Mouse (Mus musculus): ENCODE results near the gene Sohlh1. TPM values are rescaled to one million over a fixed set of nuclear protein-coding genes. Genes with fewer than 3 reads are reported as not detected.
"Not testable (repeated sequence)": the region's sequence is repeated elsewhere in the genome, so short reads cannot be mapped to it uniquely, and the experiment has no call there.

The Sohlh1 gene
- polyA plus RNA-seq, 1 experiment from 2014 or later: not detected

DNA sequence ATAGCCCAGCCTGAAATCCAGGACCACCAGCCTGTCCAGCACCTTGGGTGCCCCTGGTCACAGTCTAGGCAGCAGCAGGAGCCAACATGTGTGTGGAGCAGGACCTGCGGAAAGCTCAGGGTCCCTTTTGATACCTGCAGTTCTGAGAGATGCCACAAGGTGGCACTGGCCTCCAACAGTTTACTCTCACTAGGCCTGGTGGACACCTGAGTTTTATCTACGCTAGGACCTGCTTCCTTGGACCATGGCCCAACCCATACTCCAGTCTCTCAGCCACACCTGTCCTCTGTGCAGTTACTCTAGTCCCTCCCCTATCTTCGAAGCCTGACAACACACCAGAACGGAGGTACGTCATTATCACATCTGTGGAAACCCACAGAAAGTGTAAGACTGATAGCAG is 10.8 kb downstream of the Sohlh1 start:
- no peaks in the 10 kb centered on the region for H3K4me1 ChIP-seq (ENCODE audit: control insufficient read depth, insufficient read depth, low read length)
- ATAC-seq (replicated peaks; ENCODE audit: insufficient number of reproducible peaks, low FRiP score, low TSS enrichment, low read depth): no peak
- WGBS: 55% methylated on average over 5 of the region's 5 CpGs

GRCm38 (mm10) chr2:25830786-25831185 is 16.3 kb downstream of the Sohlh1 start:
- Histone ChIP-seq H3K4me2 (ENCODE audit: low read depth, low read length) (no peak overlapping the region), H3K9ac (replicated peaks; ENCODE audit: low read length) (no peak overlapping the region), H3K27ac (replicated peaks; ENCODE audit: low read depth, low read length) (no peak overlapping the region), H3K4me1 (ENCODE audit: control insufficient read depth, insufficient read depth, low read length) (no peaks in the 10 kb centered on the region), H3K9me3 (replicated peaks; ENCODE audit: control insufficient read depth, low read length) (no peaks in the 10 kb centered on the region), H3K4me3 (ENCODE audit: low read depth, low read length) (no peak overlapping the region), H3K27me3 (ENCODE audit: control insufficient read depth, insufficient read depth, low read length) (no peaks in the 10 kb centered on the region), H3K36me3 (replicated peaks; ENCODE audit: control insufficient read depth, insufficient read depth, low read depth, low read length) (no peaks in the 10 kb centered on the region)
- DNase-seq (ENCODE audit: low spot score): no peak
- ATAC-seq (replicated peaks; ENCODE audit: insufficient number of reproducible peaks, low FRiP score, low TSS enrichment, low read depth): no peak
- WGBS: 90% methylated on average over 3 of the region's 3 CpGs

More for the DNA sequence above, 10.8 kb downstream of the Sohlh1 start:
- Histone ChIP-seq H3K4me3 (ENCODE audit: low read depth, low read length) (no peak overlapping the region), H3K9ac (replicated peaks; ENCODE audit: low read length) (no peak overlapping the region), H3K27ac (replicated peaks; ENCODE audit: low read depth, low read length) (no peak overlapping the region), H3K9me3 (replicated peaks; ENCODE audit: control insufficient read depth, low read length) (no peaks in the 10 kb centered on the region), H3K4me2 (ENCODE audit: low read depth, low read length) (no peak overlapping the region), H3K27me3 (ENCODE audit: control insufficient read depth, insufficient read depth, low read length) (no peaks in the 10 kb centered on the region), H3K36me3 (replicated peaks; ENCODE audit: control insufficient read depth, insufficient read depth, low read depth, low read length) (no peaks in the 10 kb centered on the region)
- peak; percentile 79 for DNase-seq (ENCODE audit: low spot score)

DNA sequence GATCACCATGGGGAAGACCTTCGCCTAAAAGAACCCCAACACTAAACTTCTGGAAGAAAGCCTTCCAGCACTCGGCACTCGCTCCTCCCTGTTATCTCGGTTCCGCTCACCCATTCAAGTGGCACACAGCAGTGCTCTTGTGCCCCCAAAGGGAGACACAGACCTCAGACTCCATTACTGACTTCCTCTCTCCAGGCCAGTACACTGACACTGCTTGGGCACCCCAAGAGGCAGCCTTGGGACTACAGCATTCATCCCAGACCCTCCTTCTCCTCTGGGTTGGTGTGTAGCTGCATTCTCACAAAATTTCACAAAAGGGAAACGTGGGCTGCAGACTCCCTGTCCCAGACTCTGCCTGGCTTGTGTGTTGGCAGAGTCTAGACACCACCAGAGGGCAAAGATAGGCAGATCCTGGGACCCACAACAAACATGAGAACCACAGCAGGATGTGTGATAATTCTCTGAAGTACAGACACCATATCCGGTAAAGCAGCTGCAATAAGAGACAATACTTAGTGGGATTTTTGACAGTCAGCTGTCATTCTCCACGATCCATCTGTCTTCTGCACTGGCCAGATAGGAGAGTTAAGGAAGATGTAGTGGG is 18.6 kb downstream of the Sohlh1 start:
- WGBS: 74% methylated on average over 8 of the region's 8 CpGs
- Histone ChIP-seq H3K27ac (replicated peaks; ENCODE audit: low read depth, low read length) (no peak overlapping the region), H3K4me2 (ENCODE audit: low read depth, low read length) (no peak overlapping the region), H3K4me3 (ENCODE audit: low read depth, low read length) (no peak overlapping the region), H3K27me3 (ENCODE audit: control insufficient read depth, insufficient read depth, low read length) (no peaks in the 10 kb centered on the region), H3K4me1 (ENCODE audit: control insufficient read depth, insufficient read depth, low read length) (no peaks in the 10 kb centered on the region), H3K36me3 (replicated peaks; ENCODE audit: control insufficient read depth, insufficient read depth, low read depth, low read length) (no peaks in the 10 kb centered on the region), H3K9me3 (replicated peaks; ENCODE audit: control insufficient read depth, low read length) (no peaks in the 10 kb centered on the region), H3K9ac (replicated peaks; ENCODE audit: low read length) (no peak overlapping the region)
- DNase-seq (ENCODE audit: low spot score): no peak
- no peak for ATAC-seq (replicated peaks; ENCODE audit: insufficient number of reproducible peaks, low FRiP score, low TSS enrichment, low read depth)

DNA sequence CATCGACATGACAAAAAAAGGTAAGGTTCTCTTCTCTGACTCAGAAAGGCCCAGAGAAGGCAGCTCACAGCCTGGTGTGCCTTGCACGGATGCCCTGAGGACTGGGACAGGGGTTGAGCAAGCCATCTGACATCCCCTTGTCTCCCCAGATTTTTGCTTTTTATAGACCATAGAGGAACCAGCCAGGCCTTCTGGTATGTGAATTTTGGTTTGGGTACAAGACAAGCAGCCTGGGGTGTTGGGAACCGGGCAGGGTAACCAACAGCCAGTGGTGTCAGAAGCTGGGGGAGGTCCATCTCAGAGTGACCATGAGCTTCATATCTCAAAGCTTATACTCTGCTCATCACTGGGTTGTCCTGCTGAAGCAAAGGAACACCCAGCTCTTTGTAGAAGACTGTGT is 22.3 kb downstream of the Sohlh1 start:
- H3K27me3 ChIP-seq (ENCODE audit: control insufficient read depth, insufficient read depth, low read length): no peaks in the 10 kb centered on the region
- no peak overlapping the region for H3K9ac ChIP-seq (replicated peaks; ENCODE audit: low read length)
- no peaks in the 10 kb centered on the region for H3K36me3 ChIP-seq (replicated peaks; ENCODE audit: control insufficient read depth, insufficient read depth, low read depth, low read length)
- ATAC-seq (replicated peaks; ENCODE audit: insufficient number of reproducible peaks, low FRiP score, low TSS enrichment, low read depth): no peak
- no peak overlapping the region for H3K4me2 ChIP-seq (ENCODE audit: low read depth, low read length)
- H3K4me1 ChIP-seq (ENCODE audit: control insufficient read depth, insufficient read depth, low read length): no peaks in the 10 kb centered on the region
- no peak for DNase-seq (ENCODE audit: low spot score)
- H3K27ac ChIP-seq (replicated peaks; ENCODE audit: low read depth, low read length): no peak overlapping the region
- no peaks in the 10 kb centered on the region for H3K9me3 ChIP-seq (replicated peaks; ENCODE audit: control insufficient read depth, low read length)
- H3K4me3 ChIP-seq (ENCODE audit: low read depth, low read length): no peak overlapping the region
- 85% methylated on average over 3 of the region's 3 CpGs for WGBS

GRCm38 (mm10) chr2:25822806-25823205 is 24.2 kb downstream of the Sohlh1 start, which contains the start of gene Lcn9:
Gene Lcn9, plus strand, starts transcription at chr2:25823153.
- Histone ChIP-seq H3K4me1 (ENCODE audit: control insufficient read depth, insufficient read depth, low read length) (no peaks in the 10 kb centered on the region), H3K4me2 (ENCODE audit: low read depth, low read length) (no peak within 1 kb of the TSS), H3K27ac (replicated peaks; ENCODE audit: low read depth, low read length) (no peak within 1 kb of the TSS), H3K36me3 (replicated peaks; ENCODE audit: control insufficient read depth, insufficient read depth, low read depth, low read length) (no peaks in the 10 kb centered on the region), H3K9me3 (replicated peaks; ENCODE audit: control insufficient read depth, low read length) (no peaks in the 10 kb centered on the region), H3K4me3 (ENCODE audit: low read depth, low read length) (no peak within 1 kb of the TSS), H3K27me3 (ENCODE audit: control insufficient read depth, insufficient read depth, low read length) (no peaks in the 10 kb centered on the region), H3K9ac (replicated peaks; ENCODE audit: low read length) (no peak within 1 kb of the TSS)
- DNase-seq (ENCODE audit: low spot score): no peak
- ATAC-seq (replicated peaks; ENCODE audit: insufficient number of reproducible peaks, low FRiP score, low TSS enrichment, low read depth): no peak
- WGBS: 77% methylated on average over 1 of the region's 1 CpGs

- 70% methylated on average over 1 of the region's 1 CpGs for WGBS
- not testable (repeated sequence) for ATAC-seq (replicated peaks; ENCODE audit: insufficient number of reproducible peaks, low FRiP score, low TSS enrichment, low read depth)
These were observed 31.3 kb downstream of the Sohlh1 start, which contains the start of gene Glt6d1 for GRCm38 (mm10) chr2:25815748-25816147. Gene Glt6d1, minus strand, starts transcription at chr2:25815848.

GRCm38 (mm10) chr2:25813364-25813763 is 33.7 kb downstream of the Sohlh1 start:
- ATAC-seq (replicated peaks; ENCODE audit: insufficient number of reproducible peaks, low FRiP score, low TSS enrichment, low read depth): no peak
- no peaks in the 10 kb centered on the region for H3K9me3 ChIP-seq (replicated peaks; ENCODE audit: control insufficient read depth, low read length)
- no peak for DNase-seq (ENCODE audit: low spot score)
- H3K27ac ChIP-seq (replicated peaks; ENCODE audit: low read depth, low read length): no peak overlapping the region
- no peaks in the 10 kb centered on the region for H3K36me3 ChIP-seq (replicated peaks; ENCODE audit: control insufficient read depth, insufficient read depth, low read depth, low read length)
- no peak overlapping the region for H3K9ac ChIP-seq (replicated peaks; ENCODE audit: low read length)
- 80% methylated on average over 5 of the region's 5 CpGs for WGBS
- no peaks in the 10 kb centered on the region for H3K4me1 ChIP-seq (ENCODE audit: control insufficient read depth, insufficient read depth, low read length)
- no peaks in the 10 kb centered on the region for H3K27me3 ChIP-seq (ENCODE audit: control insufficient read depth, insufficient read depth, low read length)
- H3K4me2 ChIP-seq (ENCODE audit: low read depth, low read length): no peak overlapping the region
- no peak overlapping the region for H3K4me3 ChIP-seq (ENCODE audit: low read depth, low read length)

More at GRCm38 (mm10) chr2:25815748-25816147, 31.3 kb downstream of the Sohlh1 start, which contains the start of gene Glt6d1:
- DNase-seq (ENCODE audit: low spot score); H3K9me3 ChIP-seq (replicated peaks; ENCODE audit: control insufficient read depth, low read length); H3K4me3 ChIP-seq (ENCODE audit: low read depth, low read length); H3K27ac ChIP-seq (replicated peaks; ENCODE audit: low read depth, low read length); H3K36me3 ChIP-seq (replicated peaks; ENCODE audit: control insufficient read depth, insufficient read depth, low read depth, low read length); H3K27me3 ChIP-seq (ENCODE audit: control insufficient read depth, insufficient read depth, low read length); H3K9ac ChIP-seq (replicated peaks; ENCODE audit: low read length); H3K4me2 ChIP-seq (ENCODE audit: low read depth, low read length); H3K4me1 ChIP-seq (ENCODE audit: control insufficient read depth, insufficient read depth, low read length): not testable (repeated sequence)

DNA sequence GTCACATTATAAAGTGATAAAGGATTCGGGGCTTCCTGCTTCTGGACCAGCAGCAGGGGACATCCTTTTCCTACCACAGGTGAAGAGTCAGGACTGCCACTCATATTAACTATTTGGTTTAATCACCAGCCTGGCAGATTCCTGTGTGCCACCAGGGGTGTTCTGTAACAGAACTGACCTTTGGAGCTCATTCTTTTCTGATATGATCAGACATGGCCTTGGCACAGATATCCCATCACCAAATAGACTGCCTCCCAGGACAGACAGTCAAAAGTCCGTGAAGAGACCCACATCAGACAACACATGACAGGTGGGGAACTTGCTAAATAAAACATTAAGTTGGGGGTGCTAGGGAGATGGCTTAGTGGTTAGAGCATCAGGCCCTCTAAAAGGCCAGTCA is 35.3 kb downstream of the Sohlh1 start:
- H3K4me2 ChIP-seq (ENCODE audit: low read depth, low read length): no peak overlapping the region
- ATAC-seq (replicated peaks; ENCODE audit: insufficient number of reproducible peaks, low FRiP score, low TSS enrichment, low read depth): no peak
- no peaks in the 10 kb centered on the region for H3K9me3 ChIP-seq (replicated peaks; ENCODE audit: control insufficient read depth, low read length)
- DNase-seq (ENCODE audit: low spot score): no peak
- no peaks in the 10 kb centered on the region for H3K36me3 ChIP-seq (replicated peaks; ENCODE audit: control insufficient read depth, insufficient read depth, low read depth, low read length)
- no peaks in the 10 kb centered on the region for H3K4me1 ChIP-seq (ENCODE audit: control insufficient read depth, insufficient read depth, low read length)
- 82% methylated on average over 2 of the region's 2 CpGs for WGBS
- no peak overlapping the region for H3K9ac ChIP-seq (replicated peaks; ENCODE audit: low read length)
- H3K27me3 ChIP-seq (ENCODE audit: control insufficient read depth, insufficient read depth, low read length): no peaks in the 10 kb centered on the region
- no peak overlapping the region for H3K4me3 ChIP-seq (ENCODE audit: low read depth, low read length)
- no peak overlapping the region for H3K27ac ChIP-seq (replicated peaks; ENCODE audit: low read depth, low read length)
